Mouse (Mus musculus): ENCODE measurements around the gene Tmem143.

Tmem143 gene

DNA sequence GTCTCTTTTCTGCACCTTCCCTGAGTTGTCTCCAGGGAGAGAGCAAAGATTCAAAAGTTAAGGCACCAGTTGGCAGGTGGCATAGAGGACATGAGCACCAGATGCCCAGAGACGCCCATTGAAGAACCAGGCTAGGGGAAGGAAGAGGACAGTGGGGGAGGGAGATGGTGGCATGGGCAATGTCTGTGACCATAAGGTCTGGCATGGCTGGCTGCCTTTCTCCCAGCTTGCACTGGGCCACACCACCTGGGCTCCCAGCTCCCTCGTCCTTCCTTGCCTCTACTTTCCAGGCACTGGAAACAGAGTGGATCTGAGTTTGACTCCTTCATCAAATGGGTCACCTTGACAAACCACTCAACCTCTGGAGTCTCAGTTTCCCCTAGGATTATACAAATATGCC lies 4.1 kb upstream of the Tmem143 start:
- DNase-seq = peak in 1 of 2 experiments; percentile 2

- peak in 1 of 2 experiments; percentile 21 for DNase-seq
Observed at GRCm38 (mm10) chr7:45895931-45896516, 717 bp upstream of the Tmem143 start.

DNA sequence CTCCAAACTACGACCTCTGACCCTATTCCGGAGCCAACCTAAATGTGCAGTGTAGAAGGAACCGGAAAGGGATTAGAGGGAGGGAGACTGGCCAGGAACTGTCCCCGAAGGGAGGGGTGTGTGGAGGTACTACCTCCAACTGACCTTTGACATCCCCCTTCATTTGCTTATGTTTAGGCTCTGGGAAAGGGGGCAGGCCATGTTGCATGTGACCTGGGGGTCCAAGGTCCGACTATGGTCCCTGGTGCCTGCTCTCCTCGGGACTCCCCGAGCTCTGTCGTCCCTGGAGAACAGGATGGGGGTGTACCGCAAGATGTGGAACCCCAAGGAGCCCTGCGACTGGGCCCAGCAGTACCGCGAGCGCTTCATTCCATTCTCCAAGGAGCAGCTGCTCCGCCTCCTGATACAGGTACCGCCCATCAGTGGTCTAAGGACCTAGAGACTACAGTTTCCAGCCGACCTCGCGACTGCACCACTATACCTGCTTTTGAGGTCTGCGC lies 567 bp downstream of the Tmem143 start:
- DNase-seq = peak; percentile 30 to 64

DNA sequence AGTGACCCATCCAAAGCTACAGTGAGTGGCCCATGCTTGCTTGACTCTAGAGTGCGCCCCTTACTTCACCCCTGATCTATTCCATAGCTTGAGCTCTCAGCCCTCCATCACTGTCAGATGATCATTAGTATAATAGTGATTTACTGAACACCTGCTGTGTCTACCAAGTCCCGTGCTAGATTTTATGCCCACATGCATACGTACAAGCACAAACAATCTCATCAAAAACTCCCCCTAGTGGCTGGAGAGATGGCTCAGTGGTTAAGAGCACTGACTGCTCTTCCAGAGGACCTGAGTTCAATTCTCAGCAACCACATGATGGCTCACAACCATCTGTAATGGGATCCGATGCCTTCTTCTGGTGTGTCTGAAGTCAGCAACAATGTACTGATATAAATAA lies 1.4 kb downstream of the Tmem143 start:
- peak in 1 of 2 experiments; percentile 26 for DNase-seq

DNA sequence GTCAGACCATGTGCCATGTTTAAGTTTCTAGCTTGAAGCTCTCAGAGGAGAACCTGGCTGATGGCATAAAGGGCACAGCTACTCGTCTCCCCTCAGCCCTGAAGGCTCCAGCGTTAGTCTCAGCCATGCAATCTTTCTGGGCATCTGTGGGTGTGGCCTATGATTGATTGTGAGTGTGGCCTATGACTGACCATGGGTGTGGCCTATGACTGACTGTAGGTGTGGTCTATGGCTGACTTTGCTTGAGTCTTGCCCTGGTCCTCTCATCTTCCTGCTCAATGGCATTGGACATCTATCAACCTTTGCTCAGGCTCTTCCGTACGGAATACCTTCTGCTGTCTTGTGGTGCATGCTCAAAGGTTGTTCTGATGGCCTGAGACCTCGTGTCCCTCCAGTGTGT lies 4.8 kb downstream of the Tmem143 start:
- no peak for DNase-seq

GRCm38 (mm10) chr7:45902481-45903002 lies 5.8 kb downstream of the Tmem143 start:
- DNase-seq = no peak

DNA sequence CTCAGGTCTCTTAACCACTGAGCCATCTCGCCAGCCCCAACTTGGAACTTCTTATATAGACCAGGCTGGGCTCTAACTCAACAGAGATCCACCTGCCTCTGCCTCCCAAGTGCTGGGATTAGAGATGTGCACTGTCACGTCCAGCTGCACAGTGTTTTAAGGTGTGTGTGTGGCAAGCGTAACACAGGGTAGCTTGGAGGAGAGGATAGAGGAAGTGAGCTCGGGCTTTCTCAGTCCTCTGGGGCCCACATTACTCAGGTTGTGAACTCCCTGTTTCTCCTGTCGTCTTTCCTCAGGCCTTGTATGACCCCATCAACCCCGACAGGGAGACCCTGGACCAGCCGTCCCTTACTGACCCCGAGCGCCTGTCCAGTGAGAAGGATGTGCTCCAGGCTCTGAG lies 9.9 kb downstream of the Tmem143 start:
- DNase-seq = no peak

DNA sequence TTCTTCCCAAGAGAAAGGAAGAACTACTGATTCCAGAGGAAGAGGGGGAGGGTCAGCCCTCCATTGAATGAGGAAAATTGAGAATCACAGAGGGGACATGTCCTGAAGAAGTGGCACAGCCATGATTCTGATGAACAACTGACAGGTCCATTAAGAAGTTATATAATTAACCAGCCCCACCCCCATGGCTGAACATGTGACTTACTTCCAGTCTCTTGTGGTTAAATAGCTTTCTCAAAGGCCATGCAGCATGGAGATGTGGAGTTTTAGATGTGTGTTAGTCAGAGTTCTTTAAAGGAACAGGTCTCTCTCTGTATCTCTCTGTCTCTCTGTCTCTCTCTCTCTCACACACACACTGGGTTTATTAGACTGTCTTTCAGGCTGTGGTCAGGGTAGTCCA lies 11.6 kb downstream of the Tmem143 start:
- no peak for DNase-seq

DNA sequence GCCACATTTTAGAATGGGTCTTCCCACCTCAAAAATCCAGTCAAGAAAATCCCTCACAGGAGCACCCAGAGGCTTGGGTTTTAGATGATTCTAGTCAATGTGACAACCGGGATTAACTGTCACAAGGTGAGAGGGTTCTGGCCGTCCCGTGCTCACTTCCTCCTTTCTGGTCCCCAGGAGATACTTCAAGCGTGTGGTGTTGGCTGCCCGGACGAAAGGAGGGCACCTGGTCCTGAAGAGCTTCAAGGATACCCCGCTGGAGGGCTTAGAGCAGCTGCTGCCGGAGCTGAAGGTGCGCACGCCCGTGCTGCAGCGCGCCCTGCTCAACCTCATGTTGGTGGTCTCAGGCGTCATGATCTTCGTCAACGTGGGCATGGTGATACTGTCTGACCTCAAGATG lies 12.4 kb downstream of the Tmem143 start:
- DNase-seq = no peak

DNA sequence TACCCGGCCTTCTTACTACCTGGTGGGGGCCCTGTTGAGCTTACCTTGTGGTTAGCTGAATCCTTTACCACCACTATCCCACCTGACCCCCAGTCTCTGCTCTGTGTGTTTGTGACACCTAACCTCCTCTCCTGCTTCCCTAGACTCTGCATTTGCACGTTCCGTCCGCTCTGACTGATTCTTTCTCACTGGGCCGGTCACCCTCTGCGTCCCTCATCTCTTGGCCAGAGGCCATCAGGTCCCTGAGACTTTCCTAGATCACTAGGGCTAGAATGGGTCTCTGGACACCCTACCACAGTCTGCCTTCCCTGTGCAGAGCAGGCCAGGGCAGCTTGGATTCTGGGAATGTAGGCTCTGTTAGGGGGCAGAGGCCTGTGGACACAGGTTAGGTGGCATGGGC lies 17.3 kb downstream of the Tmem143 start:
- no peak for DNase-seq

GRCm38 (mm10) chr7:45915011-45915410 lies 18.3 kb downstream of the Tmem143 start:
- no peak for DNase-seq

- peak; percentile 84 to 88 for DNase-seq
Observed at GRCm38 (mm10) chr7:45916056-45917003, 19.6 kb downstream of the Tmem143 start.

- peak in 1 of 2 experiments; percentile 31 for DNase-seq
Observed at GRCm38 (mm10) chr7:45917004-45917704, 20.4 kb downstream of the Tmem143 start.

DNA sequence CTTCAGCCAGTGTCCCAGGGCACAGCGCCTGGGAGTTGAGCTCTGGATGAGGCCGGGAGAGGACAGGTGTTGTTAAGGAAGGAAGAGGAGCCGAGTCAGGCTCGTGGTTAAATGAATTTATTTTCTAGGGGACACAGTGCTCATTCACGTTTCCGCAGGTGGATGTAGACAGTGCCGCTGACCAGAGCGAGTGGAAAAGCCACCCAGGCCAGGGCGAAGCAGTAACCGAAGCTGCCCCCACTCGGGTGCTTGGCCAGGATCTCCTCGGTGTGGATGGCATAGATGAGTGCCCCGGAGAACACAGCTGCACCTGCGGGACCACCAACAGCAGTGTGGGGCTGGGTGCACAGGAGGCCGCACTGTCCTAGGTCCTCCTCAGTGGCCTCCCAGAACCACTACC lies 21.2 kb downstream of the Tmem143 start:
- peak in 1 of 2 experiments; percentile 35 for DNase-seq

GRCm38 (mm10) chr7:45919083-45919671 lies 22.4 kb downstream of the Tmem143 start:
- DNase-seq = peak in 1 of 2 experiments; percentile 31

DNA sequence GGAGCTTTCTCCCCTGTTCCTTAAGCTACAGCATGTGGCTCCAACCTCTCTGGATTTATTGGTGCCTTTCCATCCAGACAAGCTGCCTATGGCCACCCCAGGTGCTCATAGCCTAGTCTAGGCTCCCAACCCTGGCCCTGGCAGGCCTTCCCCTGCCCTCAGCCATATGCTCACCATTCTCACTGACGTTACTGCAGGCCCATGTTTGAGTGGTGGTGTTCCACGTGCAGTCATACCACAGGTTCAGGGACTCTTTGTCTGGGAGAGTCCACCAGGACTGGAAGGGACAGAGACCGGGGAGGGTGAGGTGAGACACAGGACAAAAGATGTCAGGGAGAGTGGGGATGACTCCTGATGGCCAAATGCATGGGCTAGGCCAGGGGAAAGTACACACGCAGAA lies 23.0 kb downstream of the Tmem143 start:
- DNase-seq = peak in 1 of 2 experiments; percentile 12

DNA sequence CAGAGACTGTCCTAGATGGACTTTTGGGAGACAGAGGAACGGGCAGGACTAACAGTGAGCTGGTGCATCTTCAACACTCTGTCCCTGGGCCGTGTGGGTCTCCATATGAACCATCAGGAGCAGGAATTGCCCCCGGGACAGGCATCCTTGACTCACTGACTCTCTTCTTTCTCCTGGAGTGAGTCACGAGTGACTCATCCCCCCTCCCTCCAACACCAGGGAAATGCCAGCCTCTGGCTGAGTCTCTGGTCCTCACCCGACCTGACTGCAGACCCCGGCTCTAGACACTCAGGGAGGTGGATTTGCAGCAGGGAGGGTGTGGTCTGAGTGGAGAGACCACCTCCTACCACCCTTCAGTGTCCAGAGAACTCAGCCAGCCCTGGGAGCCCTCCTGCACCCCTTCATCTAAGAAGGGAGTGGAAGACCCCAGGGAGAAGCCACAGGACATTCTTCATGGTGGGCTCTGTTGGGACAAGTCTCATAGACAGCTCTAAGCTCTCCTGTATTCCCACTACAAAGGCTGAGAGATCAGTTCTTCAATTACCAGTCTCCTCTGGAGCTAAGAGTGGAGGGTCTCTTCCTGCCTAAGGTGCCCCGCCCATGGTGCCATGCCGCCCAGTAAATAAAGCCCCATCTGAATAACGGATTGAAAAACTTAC lies 24.0 kb downstream of the Tmem143 start:
- DNase-seq = peak in 1 of 2 experiments; percentile 26

DNA sequence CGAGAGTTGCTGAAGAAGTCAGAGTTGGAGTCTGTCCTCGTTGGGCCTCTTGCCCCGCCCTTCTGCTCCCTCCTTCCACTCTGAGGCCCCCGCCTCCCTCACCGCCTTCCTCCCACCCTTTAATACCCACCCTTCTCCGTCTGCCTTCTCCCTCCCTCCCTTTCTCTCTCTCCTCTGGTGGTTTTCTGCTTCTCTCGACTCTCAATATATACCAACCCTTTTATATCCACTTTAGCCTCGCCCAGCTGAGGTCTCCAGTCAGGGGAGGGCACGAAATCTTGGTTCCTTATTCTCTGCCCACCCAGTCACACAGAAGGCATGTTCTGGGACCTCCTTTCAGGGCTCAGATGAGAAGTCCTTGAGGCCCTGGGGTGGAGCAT lies 24.5 kb downstream of the Tmem143 start, which contains the start of gene Emp3:
Gene Emp3 (minus strand): TSS at position 163 of the 380 bp plus-strand sequence.
- peak; percentile 58 to 70 for DNase-seq

GRCm38 (mm10) chr7:45921950-45922600 lies 25.3 kb downstream of the Tmem143 start:
- no peak for DNase-seq

GRCm38 (mm10) chr7:45922928-45923761 lies 26.4 kb downstream of the Tmem143 start:
- peak; percentile 92 to 96 for DNase-seq

Data from thymus, adult 18-20 months (tissue).